Mouse (Mus musculus) midbrain, embryonic 15.5 days (tissue): Measurements from ENCODE around the gene Itih1. TPM values are rescaled to one million over a fixed set of nuclear protein-coding genes. Genes with fewer than 3 reads are reported as not detected.

Experiments used
- ATAC-seq: fragments of 200-750 bp; cut with Nextera tagmentation; replicated peaks from 2 replicates; pipeline ENCODE4 v1.8.0; 2017; ENCODE audit warnings: moderate TSS enrichment
- H3K27ac ChIP-seq: fragments of 300-500 bp; sonication (generic); 2 replicates; pipeline ENCODE4 v1.5.1; 2015; ENCODE audit warnings: mild to moderate bottlenecking, inconsistent platforms
- H3K27me3 ChIP-seq: fragments of 300-500 bp; sonication (generic); replicated peaks from 2 replicates; pipeline ENCODE4 v1.6.1; 2015; ENCODE audit warnings: inconsistent platforms
- H3K36me3 ChIP-seq: fragments of 300-500 bp; sonication (generic); replicated peaks from 2 replicates; pipeline ENCODE4 v1.6.1; 2015; ENCODE audit warnings: inconsistent platforms
- H3K4me1 ChIP-seq: fragments of 300-500 bp; sonication (generic); 2 replicates; pipeline ENCODE4 v1.6.1; 2015; ENCODE audit warnings: inconsistent platforms
- H3K4me2 ChIP-seq: fragments of 300-500 bp; sonication (generic); 2 replicates; pipeline ENCODE4 v1.6.1; 2015; ENCODE audit warnings: inconsistent platforms, mild to moderate bottlenecking, moderate library complexity
- H3K4me3 ChIP-seq: fragments of 300-500 bp; sonication (generic); 2 replicates; pipeline ENCODE4 v1.5.1; 2015; ENCODE audit warnings: mild to moderate bottlenecking, inconsistent platforms
- H3K9ac ChIP-seq: fragments of 300-500 bp; sonication (generic); 2 replicates; pipeline ENCODE4 v1.6.1; 2015; ENCODE audit warnings: mild to moderate bottlenecking, inconsistent platforms
- H3K9me3 ChIP-seq: fragments of 300-500 bp; sonication (generic); 2 replicates; pipeline ENCODE4 v1.6.1; 2016; ENCODE audit warnings: inconsistent platforms
- whole genome bisulfite sequencing: fragments of 180-500 bp; shearing (Covaris S2); methylation state at CpG from one replicate; pipeline ENCODE4 v1.1.7; 2015; ENCODE audit warnings: mixed read lengths; 5-methylcytosine and 5-hydroxymethylcytosine counted together
- polyA plus RNA-seq: library from polyadenylated mRNA; unstranded; fragments of >200 nt; fragmentation: Nextera tagmentation; extraction: Ambion mirVana; gene quantifications from 2 replicates; pipeline ENCODE4 v1.2.1, GENCODE M21; 2015

Gene Itih1
- polyA plus RNA-seq, 1 experiment from 2014 or later, result not detected

- H3K36me3 ChIP-seq, result no peaks in the 10 kb centered on the region
- H3K9ac ChIP-seq, result no peak overlapping the region
- H3K9me3 ChIP-seq, result no peaks in the 10 kb centered on the region
- no peak overlapping the region for H3K4me3 ChIP-seq
- no peaks in the 10 kb centered on the region for H3K4me1 ChIP-seq
- H3K4me2 ChIP-seq, result no peak overlapping the region
- no peaks in the 10 kb centered on the region for H3K27me3 ChIP-seq
- WGBS, result 88% methylated on average over 4 of the region's 4 CpGs
- no peak overlapping the region for H3K27ac ChIP-seq
- ATAC-seq, result no peak
Observed at GRCm38 (mm10) chr14:30930386-30930785, 12.7 kb downstream of the Itih1 start.

- no peaks in the 10 kb centered on the region for H3K27me3 ChIP-seq
- no peak overlapping the region for H3K27ac ChIP-seq
- H3K36me3 ChIP-seq, result no peaks in the 10 kb centered on the region
- no peak for ATAC-seq
- 95% methylated on average over 3 of the region's 3 CpGs for WGBS
- no peak overlapping the region for H3K4me3 ChIP-seq
- H3K9ac ChIP-seq, result no peak overlapping the region
- H3K4me1 ChIP-seq, result no peaks in the 10 kb centered on the region
- no peaks in the 10 kb centered on the region for H3K9me3 ChIP-seq
- no peak overlapping the region for H3K4me2 ChIP-seq
Observed at GRCm38 (mm10) chr14:30925492-30925891, 17.6 kb downstream of the Itih1 start.

GRCm38 (mm10) chr14:30923375-30924105, 19.5 kb downstream of the Itih1 start, which contains the start of gene Itih3:
Itih3 (minus strand) TSS chr14:30923760.
- Histone ChIP-seq H3K9ac (no peak within 1 kb of the TSS), H3K9me3 (no peaks in the 10 kb centered on the region), H3K4me3 (no peak within 1 kb of the TSS), H3K4me1 (no peaks in the 10 kb centered on the region), H3K27ac (no peak within 1 kb of the TSS), H3K36me3 (no peaks in the 10 kb centered on the region), H3K27me3 (no peaks in the 10 kb centered on the region), H3K4me2 (no peak within 1 kb of the TSS)
- ATAC-seq, result no peak
- WGBS, result 77% methylated on average over 6 of the region's 6 CpGs

GRCm38 (mm10) chr14:30922053-30922670, 20.9 kb downstream of the Itih1 start:
- Histone ChIP-seq H3K4me3 (no peak overlapping the region), H3K9me3 (no peaks in the 10 kb centered on the region), H3K27ac (no peak overlapping the region), H3K9ac (no peak overlapping the region), H3K4me2 (no peak overlapping the region), H3K4me1 (no peaks in the 10 kb centered on the region), H3K36me3 (no peaks in the 10 kb centered on the region), H3K27me3 (no peaks in the 10 kb centered on the region)
- ATAC-seq, result no peak
- WGBS, result 50% methylated on average over 8 of the region's 8 CpGs

- H3K27me3 ChIP-seq, result no peaks in the 10 kb centered on the region
- WGBS, result 84% methylated on average over 1 of the region's 1 CpGs
- no peak for ATAC-seq
- no peak overlapping the region for H3K27ac ChIP-seq
- H3K4me2 ChIP-seq, result no peak overlapping the region
- H3K36me3 ChIP-seq, result no peaks in the 10 kb centered on the region
- no peaks in the 10 kb centered on the region for H3K9me3 ChIP-seq
- H3K4me3 ChIP-seq, result no peak overlapping the region
- no peak overlapping the region for H3K9ac ChIP-seq
- H3K4me1 ChIP-seq, result no peaks in the 10 kb centered on the region
Observed at GRCm38 (mm10) chr14:30916516-30916915, 26.6 kb downstream of the Itih1 start.

- H3K9me3 ChIP-seq, result no peaks in the 10 kb centered on the region
- H3K9ac ChIP-seq, result no peak overlapping the region
- H3K36me3 ChIP-seq, result no peaks in the 10 kb centered on the region
- ATAC-seq, result no peak
- H3K27ac ChIP-seq, result no peak overlapping the region
- no peak overlapping the region for H3K4me3 ChIP-seq
- no peaks in the 10 kb centered on the region for H3K27me3 ChIP-seq
- no peaks in the 10 kb centered on the region for H3K4me1 ChIP-seq
- no peak overlapping the region for H3K4me2 ChIP-seq
- 82% methylated on average over 5 of the region's 5 CpGs for WGBS
Observed at GRCm38 (mm10) chr14:30913404-30913803, 29.7 kb downstream of the Itih1 start.

GRCm38 (mm10) chr14:30912641-30913040, 30.4 kb downstream of the Itih1 start:
- Histone ChIP-seq H3K9me3 (no peaks in the 10 kb centered on the region), H3K4me3 (no peak overlapping the region), H3K36me3 (no peaks in the 10 kb centered on the region), H3K9ac (no peak overlapping the region), H3K27ac (no peak overlapping the region), H3K4me2 (no peak overlapping the region), H3K4me1 (no peaks in the 10 kb centered on the region), H3K27me3 (no peaks in the 10 kb centered on the region)
- WGBS, result 80% methylated on average over 8 of the region's 8 CpGs
- no peak for ATAC-seq

GRCm38 (mm10) chr14:30911141-30911540, 31.9 kb downstream of the Itih1 start:
- H3K4me3 ChIP-seq, result no peak overlapping the region
- H3K9me3 ChIP-seq, result no peaks in the 10 kb centered on the region
- H3K27ac ChIP-seq, result no peak overlapping the region
- ATAC-seq, result no peak
- H3K27me3 ChIP-seq, result no peaks in the 10 kb centered on the region
- no peak overlapping the region for H3K9ac ChIP-seq
- 91% methylated on average over 8 of the region's 8 CpGs for WGBS
- no peaks in the 10 kb centered on the region for H3K36me3 ChIP-seq
- H3K4me2 ChIP-seq, result no peak overlapping the region
- H3K4me1 ChIP-seq, result no peaks in the 10 kb centered on the region

GRCm38 (mm10) chr14:30907814-30908265, 35.2 kb downstream of the Itih1 start:
- 90% methylated on average over 3 of the region's 3 CpGs for WGBS
- Histone ChIP-seq H3K27me3 (no peaks in the 10 kb centered on the region), H3K4me1 (no peaks in the 10 kb centered on the region), H3K4me2 (no peak overlapping the region), H3K36me3 (no peaks in the 10 kb centered on the region), H3K4me3 (no peak overlapping the region), H3K9ac (no peak overlapping the region), H3K9me3 (no peaks in the 10 kb centered on the region), H3K27ac (no peak overlapping the region)
- ATAC-seq, result no peak

GRCm38 (mm10) chr14:30906001-30906400, 37.1 kb downstream of the Itih1 start:
- H3K4me1 ChIP-seq, result no peaks in the 10 kb centered on the region
- H3K4me2 ChIP-seq, result no peak overlapping the region
- 92% methylated on average over 6 of the region's 6 CpGs for WGBS
- ATAC-seq, result no peak
- no peak overlapping the region for H3K9ac ChIP-seq
- H3K27me3 ChIP-seq, result no peaks in the 10 kb centered on the region
- H3K36me3 ChIP-seq, result no peaks in the 10 kb centered on the region
- no peaks in the 10 kb centered on the region for H3K9me3 ChIP-seq
- no peak overlapping the region for H3K4me3 ChIP-seq
- no peak overlapping the region for H3K27ac ChIP-seq

- Histone ChIP-seq H3K36me3 (no peaks in the 10 kb centered on the region), H3K4me1 (no peaks in the 10 kb centered on the region), H3K9ac (no peak overlapping the region), H3K4me3 (no peak overlapping the region), H3K27ac (no peak overlapping the region), H3K27me3 (no peaks in the 10 kb centered on the region), H3K9me3 (no peaks in the 10 kb centered on the region), H3K4me2 (no peak overlapping the region)
- ATAC-seq, result no peak
- 83% methylated on average over 8 of the region's 8 CpGs for WGBS
Observed at GRCm38 (mm10) chr14:30904307-30904706, 38.8 kb downstream of the Itih1 start.

- H3K27me3 ChIP-seq, result no peaks in the 10 kb centered on the region
- no peak for ATAC-seq
- H3K36me3 ChIP-seq, result no peaks in the 10 kb centered on the region
- no peak overlapping the region for H3K27ac ChIP-seq
- H3K4me1 ChIP-seq, result no peaks in the 10 kb centered on the region
- no peak overlapping the region for H3K4me2 ChIP-seq
- H3K9me3 ChIP-seq, result no peaks in the 10 kb centered on the region
- H3K9ac ChIP-seq, result no peak overlapping the region
- 75% methylated on average over 3 of the region's 3 CpGs for WGBS
- H3K4me3 ChIP-seq, result no peak overlapping the region
Observed at GRCm38 (mm10) chr14:30903036-30903435, 40.1 kb downstream of the Itih1 start.

- no peak overlapping the region for H3K9ac ChIP-seq
- H3K4me1 ChIP-seq, result no peaks in the 10 kb centered on the region
- WGBS, result 93% methylated on average over 5 of the region's 5 CpGs
- H3K27ac ChIP-seq, result no peak overlapping the region
- no peak overlapping the region for H3K4me2 ChIP-seq
- no peaks in the 10 kb centered on the region for H3K27me3 ChIP-seq
- H3K4me3 ChIP-seq, result no peak overlapping the region
- no peaks in the 10 kb centered on the region for H3K9me3 ChIP-seq
- ATAC-seq, result no peak
- no peaks in the 10 kb centered on the region for H3K36me3 ChIP-seq
Observed at GRCm38 (mm10) chr14:30902628-30903027, 40.5 kb downstream of the Itih1 start.
